Mouse (Mus musculus): ENCODE measurements around the gene Kcnip4. TPM values are rescaled to one million over a fixed set of nuclear protein-coding genes. Genes with fewer than 3 reads are reported as not detected.

The Kcnip4 gene
- polyA plus RNA-seq, 1 experiment from 2014 or later, result 21.3 TPM

DNA sequence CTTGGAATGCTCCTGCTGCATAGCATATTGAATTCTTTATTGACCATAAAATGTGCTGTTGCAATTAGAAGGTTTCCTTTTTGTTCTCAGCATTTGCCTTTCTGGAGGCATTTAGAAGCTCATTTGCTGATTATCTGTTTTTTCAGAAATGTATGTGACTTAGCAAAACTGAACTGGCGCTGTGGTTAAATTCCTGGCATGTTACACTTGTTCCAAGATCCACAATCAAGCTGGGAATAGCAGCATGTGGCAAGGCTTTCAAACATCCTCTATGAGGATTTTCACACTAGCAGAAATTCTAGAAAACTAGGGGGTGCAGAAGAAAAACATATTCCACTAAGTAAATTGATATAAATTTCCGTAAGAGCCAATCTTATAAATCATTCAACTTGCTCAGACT is 187.5 kb downstream of the Kcnip4 start:
- H3K9ac ChIP-seq, result no peak overlapping the region
- H3K4me3 ChIP-seq (replicated peaks; ENCODE audit: low read length), result no peak overlapping the region
- no peaks in the 10 kb centered on the region for H3K36me3 ChIP-seq (replicated peaks; ENCODE audit: control insufficient read depth, insufficient read depth)
- ATAC-seq (ENCODE audit: low FRiP score) (no peak), DNase-seq (ENCODE audit: low spot score) (no peak)
- no peaks in the 10 kb centered on the region for H3K4me1 ChIP-seq (replicated peaks; ENCODE audit: control insufficient read depth, insufficient read depth, low read length)
- WGBS, result 78% methylated on average over 2 of the region's 2 CpGs
- H3K27me3 ChIP-seq (ENCODE audit: control insufficient read depth, insufficient read depth, low read length), result no peaks in the 10 kb centered on the region
- no peak overlapping the region for H3K27ac ChIP-seq
- no peak overlapping the region for H3K4me2 ChIP-seq (replicated peaks)
- H3K9me3 ChIP-seq (ENCODE audit: control insufficient read depth, low read length), result no peaks in the 10 kb centered on the region

DNA sequence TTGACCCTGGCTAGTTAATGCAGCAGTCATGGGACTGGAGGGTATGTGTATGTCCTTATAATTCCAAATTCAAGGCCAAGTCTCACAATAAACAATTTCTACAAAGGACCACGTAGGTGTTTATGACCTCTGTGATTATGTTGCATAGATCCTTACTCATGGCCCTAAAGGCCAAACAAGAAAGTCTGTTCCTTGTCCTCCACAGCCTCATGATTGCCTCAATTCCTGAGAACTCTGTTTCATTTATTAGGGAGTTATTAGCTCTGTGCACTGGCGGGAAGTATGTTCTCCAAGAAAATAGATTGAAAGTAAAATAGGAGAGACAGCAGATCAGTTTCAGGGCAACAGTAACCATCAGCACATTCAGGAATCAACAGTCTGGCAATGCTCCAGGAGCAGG is 191.6 kb downstream of the Kcnip4 start:
- H3K27ac ChIP-seq, result no peak overlapping the region
- 82% methylated on average over 2 of the region's 2 CpGs for WGBS
- H3K9ac ChIP-seq, result no peak overlapping the region
- ATAC-seq (ENCODE audit: low FRiP score) (no peak), DNase-seq (ENCODE audit: low spot score) (no peak)
- H3K27me3 ChIP-seq (ENCODE audit: control insufficient read depth, insufficient read depth, low read length), result no peaks in the 10 kb centered on the region
- H3K4me1 ChIP-seq (replicated peaks; ENCODE audit: control insufficient read depth, insufficient read depth, low read length), result no peaks in the 10 kb centered on the region
- H3K9me3 ChIP-seq (ENCODE audit: control insufficient read depth, low read length), result no peaks in the 10 kb centered on the region
- no peak overlapping the region for H3K4me2 ChIP-seq (replicated peaks)
- no peak overlapping the region for H3K4me3 ChIP-seq (replicated peaks; ENCODE audit: low read length)
- H3K36me3 ChIP-seq (replicated peaks; ENCODE audit: control insufficient read depth, insufficient read depth), result no peaks in the 10 kb centered on the region

DNA sequence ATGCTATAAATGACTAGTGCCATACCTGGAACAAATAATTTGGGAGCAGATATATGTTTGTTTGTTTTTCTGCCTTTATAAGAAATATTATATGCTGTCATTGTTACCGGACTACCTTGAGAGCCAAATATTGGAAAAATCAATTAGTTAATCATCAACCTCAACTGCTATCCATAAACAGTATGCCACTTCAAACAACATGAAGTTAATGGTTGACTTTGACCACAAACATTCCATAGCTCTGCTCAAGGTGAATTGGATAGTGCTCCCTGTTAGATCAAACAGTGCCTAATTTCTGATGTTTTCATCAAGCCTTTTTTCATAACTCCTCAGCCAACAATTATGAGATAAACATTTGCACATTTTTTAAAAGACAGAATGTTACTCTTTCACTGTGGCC is 195.7 kb downstream of the Kcnip4 start:
- H3K9me3 ChIP-seq (ENCODE audit: control insufficient read depth, low read length), result no peaks in the 10 kb centered on the region
- H3K4me2 ChIP-seq (replicated peaks), result no peak overlapping the region
- no peaks in the 10 kb centered on the region for H3K4me1 ChIP-seq (replicated peaks; ENCODE audit: control insufficient read depth, insufficient read depth, low read length)
- no peak overlapping the region for H3K9ac ChIP-seq
- no peaks in the 10 kb centered on the region for H3K27me3 ChIP-seq (ENCODE audit: control insufficient read depth, insufficient read depth, low read length)
- ATAC-seq (ENCODE audit: low FRiP score), result no peak
- no peaks in the 10 kb centered on the region for H3K36me3 ChIP-seq (replicated peaks; ENCODE audit: control insufficient read depth, insufficient read depth)
- no peak overlapping the region for H3K27ac ChIP-seq
- 91% methylated on average over 1 of the region's 1 CpGs for WGBS
- DNase-seq (ENCODE audit: low spot score), result no peak
- H3K4me3 ChIP-seq (replicated peaks; ENCODE audit: low read length), result no peak overlapping the region

DNA sequence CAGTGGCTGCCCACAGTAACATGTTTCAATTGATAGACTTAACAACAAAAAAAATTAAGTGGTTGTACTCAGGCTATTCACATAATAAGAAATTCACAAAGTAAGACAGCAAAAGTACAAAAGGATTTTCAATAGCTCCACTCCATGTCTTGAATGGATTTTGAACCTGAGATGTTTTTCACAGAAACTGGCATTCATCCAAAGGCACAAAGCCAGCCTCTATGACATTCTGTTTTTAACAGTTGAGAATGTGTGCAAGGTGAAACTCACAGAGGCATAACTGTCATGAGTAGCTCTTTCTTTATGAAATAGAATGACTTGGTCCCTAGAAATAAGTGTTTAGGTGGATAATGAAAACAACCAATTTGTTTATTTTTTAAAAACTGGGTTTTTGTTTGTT is 206.0 kb downstream of the Kcnip4 start:
- no peaks in the 10 kb centered on the region for H3K9me3 ChIP-seq (ENCODE audit: control insufficient read depth, low read length)
- no peak overlapping the region for H3K4me2 ChIP-seq (replicated peaks)
- H3K4me1 ChIP-seq (replicated peaks; ENCODE audit: control insufficient read depth, insufficient read depth, low read length), result no peaks in the 10 kb centered on the region
- H3K36me3 ChIP-seq (replicated peaks; ENCODE audit: control insufficient read depth, insufficient read depth), result no peaks in the 10 kb centered on the region
- ATAC-seq (ENCODE audit: low FRiP score), result no peak
- no peak overlapping the region for H3K9ac ChIP-seq
- no peak overlapping the region for H3K27ac ChIP-seq
- no peak for DNase-seq (ENCODE audit: low spot score)
- H3K27me3 ChIP-seq (ENCODE audit: control insufficient read depth, insufficient read depth, low read length), result no peaks in the 10 kb centered on the region
- no peak overlapping the region for H3K4me3 ChIP-seq (replicated peaks; ENCODE audit: low read length)

DNA sequence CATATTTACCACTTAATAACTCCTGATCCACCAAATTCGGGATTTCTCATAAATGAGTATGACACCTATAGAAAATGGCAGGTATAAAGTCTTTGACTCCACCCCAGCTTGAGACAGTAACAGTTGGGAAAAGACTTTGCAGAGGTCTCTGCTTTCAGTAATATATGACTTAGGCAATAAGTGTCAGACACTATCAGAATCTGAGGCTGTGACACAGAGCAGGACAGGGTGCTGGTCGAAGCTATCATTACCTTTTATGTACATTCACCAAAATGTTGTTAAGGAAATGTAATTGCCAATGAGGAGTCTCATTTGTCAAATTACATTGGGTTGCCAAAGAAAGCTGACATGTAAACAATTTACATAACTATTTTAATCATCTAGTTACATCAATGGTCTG is 206.8 kb downstream of the Kcnip4 start:
- 93% methylated on average over 2 of the region's 2 CpGs for WGBS
- no peaks in the 10 kb centered on the region for H3K4me1 ChIP-seq (replicated peaks; ENCODE audit: control insufficient read depth, insufficient read depth, low read length)
- ATAC-seq (ENCODE audit: low FRiP score) (no peak), DNase-seq (ENCODE audit: low spot score) (no peak)
- H3K27me3 ChIP-seq (ENCODE audit: control insufficient read depth, insufficient read depth, low read length), result no peaks in the 10 kb centered on the region
- H3K9ac ChIP-seq, result no peak overlapping the region
- H3K4me2 ChIP-seq (replicated peaks), result no peak overlapping the region
- H3K36me3 ChIP-seq (replicated peaks; ENCODE audit: control insufficient read depth, insufficient read depth), result no peaks in the 10 kb centered on the region
- H3K4me3 ChIP-seq (replicated peaks; ENCODE audit: low read length), result no peak overlapping the region
- H3K9me3 ChIP-seq (ENCODE audit: control insufficient read depth, low read length), result no peaks in the 10 kb centered on the region
- H3K27ac ChIP-seq, result no peak overlapping the region

DNA sequence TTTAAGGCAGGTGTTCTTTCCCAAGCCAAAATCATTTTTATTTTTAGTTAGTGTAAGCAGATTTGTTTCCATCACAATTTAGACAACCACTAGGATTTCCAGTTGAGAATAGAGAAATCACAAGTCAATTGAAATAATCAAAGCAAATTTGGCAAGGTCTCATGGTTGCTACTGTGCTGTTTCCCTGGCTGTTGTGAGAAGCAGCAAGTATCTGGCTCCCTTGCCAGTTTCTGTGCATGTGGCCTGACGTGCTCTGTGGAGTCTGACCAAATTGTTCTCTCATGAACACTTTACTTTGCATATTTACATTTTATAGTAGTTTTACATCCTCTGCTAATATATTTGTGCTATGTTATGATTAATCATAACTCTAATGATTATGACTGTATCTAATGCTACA is 217.9 kb downstream of the Kcnip4 start:
- Histone ChIP-seq H3K9me3 (ENCODE audit: control insufficient read depth, low read length) (no peaks in the 10 kb centered on the region), H3K4me1 (replicated peaks; ENCODE audit: control insufficient read depth, insufficient read depth, low read length) (no peaks in the 10 kb centered on the region), H3K4me3 (replicated peaks; ENCODE audit: low read length) (no peak overlapping the region), H3K4me2 (replicated peaks) (no peak overlapping the region), H3K36me3 (replicated peaks; ENCODE audit: control insufficient read depth, insufficient read depth) (no peaks in the 10 kb centered on the region), H3K27ac (no peak overlapping the region), H3K9ac (no peak overlapping the region), H3K27me3 (ENCODE audit: control insufficient read depth, insufficient read depth, low read length) (no peaks in the 10 kb centered on the region)
- 68% methylated on average over 1 of the region's 1 CpGs for WGBS
- DNase-seq (ENCODE audit: low spot score), result no peak
- ATAC-seq (ENCODE audit: low FRiP score), result no peak

DNA sequence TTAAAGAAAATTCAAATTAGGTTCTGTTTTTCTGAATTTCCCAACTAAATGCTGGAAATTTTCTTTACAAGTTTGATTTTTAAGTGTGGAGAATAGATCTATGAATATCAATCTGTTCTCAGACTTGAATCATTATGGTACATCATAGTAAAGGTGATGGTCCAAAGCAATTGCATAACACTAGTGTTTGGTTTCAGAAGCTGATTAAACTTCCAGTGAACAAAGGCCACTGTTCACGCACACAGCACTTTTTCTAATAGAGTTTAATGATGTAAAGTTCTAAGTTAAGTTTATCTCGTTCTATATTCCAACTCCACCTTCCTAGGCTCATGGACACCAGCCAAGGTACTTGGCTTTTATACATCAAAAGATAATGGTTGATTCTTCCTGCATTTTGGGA is 219.4 kb downstream of the Kcnip4 start:
- no peaks in the 10 kb centered on the region for H3K36me3 ChIP-seq (replicated peaks; ENCODE audit: control insufficient read depth, insufficient read depth)
- H3K4me2 ChIP-seq (replicated peaks), result no peak overlapping the region
- no peak overlapping the region for H3K27ac ChIP-seq
- no peaks in the 10 kb centered on the region for H3K27me3 ChIP-seq (ENCODE audit: control insufficient read depth, insufficient read depth, low read length)
- DNase-seq (ENCODE audit: low spot score) (no peak), ATAC-seq (ENCODE audit: low FRiP score) (no peak)
- WGBS, result 77% methylated on average over 2 of the region's 2 CpGs
- no peak overlapping the region for H3K9ac ChIP-seq
- no peaks in the 10 kb centered on the region for H3K9me3 ChIP-seq (ENCODE audit: control insufficient read depth, low read length)
- H3K4me3 ChIP-seq (replicated peaks; ENCODE audit: low read length), result no peak overlapping the region
- H3K4me1 ChIP-seq (replicated peaks; ENCODE audit: control insufficient read depth, insufficient read depth, low read length), result no peaks in the 10 kb centered on the region

DNA sequence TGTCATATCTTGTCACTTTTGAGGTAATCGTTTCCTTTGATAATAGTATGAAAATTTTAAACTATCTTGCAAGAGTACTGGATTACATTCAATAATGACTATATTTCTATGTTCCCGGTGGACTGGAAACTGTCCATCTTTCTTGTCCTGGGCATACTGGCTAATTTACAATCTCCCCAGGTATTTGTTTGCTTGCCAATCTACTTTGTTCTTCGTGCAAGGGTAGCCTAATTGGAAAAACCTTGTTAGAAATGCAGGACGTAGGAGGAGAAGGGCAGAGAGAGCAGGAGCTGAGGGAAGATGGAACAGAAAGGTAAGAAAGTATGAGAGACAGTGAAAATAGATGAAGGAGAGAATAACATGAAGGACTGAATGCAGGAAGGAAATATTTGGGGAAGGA is 226.1 kb downstream of the Kcnip4 start:
- H3K9ac ChIP-seq, result no peak overlapping the region
- H3K27me3 ChIP-seq (ENCODE audit: control insufficient read depth, insufficient read depth, low read length), result no peaks in the 10 kb centered on the region
- H3K27ac ChIP-seq, result no peak overlapping the region
- H3K36me3 ChIP-seq (replicated peaks; ENCODE audit: control insufficient read depth, insufficient read depth), result no peaks in the 10 kb centered on the region
- H3K4me1 ChIP-seq (replicated peaks; ENCODE audit: control insufficient read depth, insufficient read depth, low read length), result no peaks in the 10 kb centered on the region
- ATAC-seq (ENCODE audit: low FRiP score), result no peak
- no peak overlapping the region for H3K4me3 ChIP-seq (replicated peaks; ENCODE audit: low read length)
- H3K9me3 ChIP-seq (ENCODE audit: control insufficient read depth, low read length), result no peaks in the 10 kb centered on the region
- WGBS, result 48% methylated on average over 4 of the region's 4 CpGs
- H3K4me2 ChIP-seq (replicated peaks), result no peak overlapping the region
- DNase-seq (ENCODE audit: low spot score), result no peak

DNA sequence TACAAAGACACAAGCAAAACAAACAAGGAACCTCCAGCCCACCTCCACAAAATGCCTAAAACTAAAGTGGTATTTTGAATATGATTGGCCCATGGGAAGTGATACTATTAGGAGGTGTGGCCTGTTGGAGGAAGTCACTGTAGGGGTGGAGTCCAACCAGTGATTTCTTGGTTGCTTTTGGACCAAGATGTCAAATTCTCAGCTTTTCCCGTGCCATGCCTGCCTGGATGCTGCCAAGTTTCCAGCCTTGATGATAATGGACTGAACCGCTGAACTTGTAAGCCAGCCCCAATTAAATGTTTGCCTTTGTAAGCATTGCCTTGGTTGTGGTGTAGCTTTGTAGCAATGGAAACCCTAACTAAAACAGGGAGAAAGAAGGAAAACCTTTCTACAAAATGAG is 232.3 kb downstream of the Kcnip4 start:
- Histone ChIP-seq H3K27me3 (ENCODE audit: control insufficient read depth, insufficient read depth, low read length) (no peaks in the 10 kb centered on the region), H3K9me3 (ENCODE audit: control insufficient read depth, low read length) (no peaks in the 10 kb centered on the region), H3K4me1 (replicated peaks; ENCODE audit: control insufficient read depth, insufficient read depth, low read length) (no peaks in the 10 kb centered on the region), H3K36me3 (replicated peaks; ENCODE audit: control insufficient read depth, insufficient read depth) (no peaks in the 10 kb centered on the region), H3K9ac (no peak overlapping the region), H3K27ac (no peak overlapping the region), H3K4me3 (replicated peaks; ENCODE audit: low read length) (no peak overlapping the region), H3K4me2 (replicated peaks) (no peak overlapping the region)
- 87% methylated on average over 2 of the region's 2 CpGs for WGBS
- ATAC-seq (ENCODE audit: low FRiP score), result no peak
- no peak for DNase-seq (ENCODE audit: low spot score)

DNA sequence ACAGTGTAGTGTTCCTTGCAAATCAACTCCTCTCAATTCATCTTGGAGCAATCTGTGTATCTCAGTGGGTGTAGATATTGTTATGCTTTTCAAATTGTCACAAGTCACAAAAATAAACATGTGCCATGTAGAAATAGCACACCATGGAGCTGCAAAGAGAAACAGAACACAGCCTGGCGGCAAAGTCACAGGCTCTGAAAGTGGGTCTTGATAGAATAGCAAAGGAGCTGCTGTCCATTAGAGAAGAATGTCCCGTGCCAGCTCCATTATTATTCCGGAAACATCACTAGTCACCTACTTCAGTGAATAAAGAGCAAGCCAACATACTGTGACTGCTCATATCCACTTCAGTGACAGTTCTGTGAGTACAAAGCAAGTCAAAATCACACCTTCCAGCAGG is 232.9 kb downstream of the Kcnip4 start:
- Histone ChIP-seq H3K9me3 (ENCODE audit: control insufficient read depth, low read length) (no peaks in the 10 kb centered on the region), H3K4me3 (replicated peaks; ENCODE audit: low read length) (no peak overlapping the region), H3K27me3 (ENCODE audit: control insufficient read depth, insufficient read depth, low read length) (no peaks in the 10 kb centered on the region), H3K4me1 (replicated peaks; ENCODE audit: control insufficient read depth, insufficient read depth, low read length) (no peaks in the 10 kb centered on the region), H3K36me3 (replicated peaks; ENCODE audit: control insufficient read depth, insufficient read depth) (no peaks in the 10 kb centered on the region), H3K9ac (no peak overlapping the region), H3K27ac (no peak overlapping the region), H3K4me2 (replicated peaks) (no peak overlapping the region)
- ATAC-seq (ENCODE audit: low FRiP score) (no peak), DNase-seq (ENCODE audit: low spot score) (no peak)
- 71% methylated on average over 3 of the region's 3 CpGs for WGBS

All from hindbrain, embryonic 14.5 days (tissue).